Mouse (Mus musculus): ENCODE results near the gene Lcn11. TPM values are rescaled to one million over a fixed set of nuclear protein-coding genes. Genes with fewer than 3 reads are reported as not detected.
"Not testable (repeated sequence)": the region's sequence is repeated elsewhere in the genome, so short reads cannot be mapped to it uniquely, and the experiment has no call there.

Gene Lcn11
- polyA plus RNA-seq, 1 experiment from 2014 or later: not detected

GRCm38 (mm10) chr2:25813364-25813763, 36.5 kb downstream of the Lcn11 start:
- no peak overlapping the region for H3K27ac ChIP-seq (ENCODE audit: low read length)
- no peak overlapping the region for H3K9ac ChIP-seq (replicated peaks; ENCODE audit: low read depth, low read length)
- 81% methylated on average over 5 of the region's 5 CpGs for WGBS
- no peaks in the 10 kb centered on the region for H3K36me3 ChIP-seq (ENCODE audit: control insufficient read depth, insufficient read depth)
- no peak for ATAC-seq
- H3K4me2 ChIP-seq (ENCODE audit: low read length): no peak overlapping the region
- no peaks in the 10 kb centered on the region for H3K9me3 ChIP-seq (ENCODE audit: control insufficient read depth, low read length)
- H3K27me3 ChIP-seq (replicated peaks; ENCODE audit: control insufficient read depth, insufficient read depth, low read length): no peaks in the 10 kb centered on the region
- H3K4me3 ChIP-seq (replicated peaks; ENCODE audit: low read length): no peak overlapping the region
- H3K4me1 ChIP-seq (replicated peaks; ENCODE audit: control insufficient read depth, insufficient read depth, low read length): no peaks in the 10 kb centered on the region

GRCm38 (mm10) chr2:25815748-25816147, 38.9 kb downstream of the Lcn11 start, which contains the start of gene Glt6d1:
Gene Glt6d1, minus strand, starts transcription at chr2:25815848.
- not testable (repeated sequence) for H3K4me3 ChIP-seq (replicated peaks; ENCODE audit: low read length); H3K36me3 ChIP-seq (ENCODE audit: control insufficient read depth, insufficient read depth); H3K27me3 ChIP-seq (replicated peaks; ENCODE audit: control insufficient read depth, insufficient read depth, low read length); ATAC-seq; H3K27ac ChIP-seq (ENCODE audit: low read length); H3K9ac ChIP-seq (replicated peaks; ENCODE audit: low read depth, low read length); H3K9me3 ChIP-seq (ENCODE audit: control insufficient read depth, low read length); H3K4me1 ChIP-seq (replicated peaks; ENCODE audit: control insufficient read depth, insufficient read depth, low read length); H3K4me2 ChIP-seq (ENCODE audit: low read length)
- 82% methylated on average over 1 of the region's 1 CpGs for WGBS

- Histone ChIP-seq H3K4me2 (ENCODE audit: low read length) (no peak within 1 kb of the TSS), H3K9me3 (ENCODE audit: control insufficient read depth, low read length) (0 out of 2 replicates have a peak, but pooled peaks cover 2% of the 10 kb centered on the region)
- WGBS: 89% methylated on average over 1 of the region's 1 CpGs
Measured at GRCm38 (mm10) chr2:25822806-25823205, 46.0 kb downstream of the Lcn11 start, which contains the start of gene Lcn9. Gene Lcn9, plus strand, starts transcription at chr2:25823153.

GRCm38 (mm10) chr2:25824751-25825150, 47.9 kb downstream of the Lcn11 start:
- Histone ChIP-seq H3K4me2 (ENCODE audit: low read length) (no peak overlapping the region), H3K27me3 (replicated peaks; ENCODE audit: control insufficient read depth, insufficient read depth, low read length) (no peaks in the 10 kb centered on the region), H3K9ac (replicated peaks; ENCODE audit: low read depth, low read length) (no peak overlapping the region), H3K36me3 (ENCODE audit: control insufficient read depth, insufficient read depth) (no peaks in the 10 kb centered on the region), H3K4me3 (replicated peaks; ENCODE audit: low read length) (no peak overlapping the region), H3K27ac (ENCODE audit: low read length) (no peak overlapping the region), H3K9me3 (ENCODE audit: control insufficient read depth, low read length) (0 out of 2 replicates have a peak, but pooled peaks cover 2% of the 10 kb centered on the region), H3K4me1 (replicated peaks; ENCODE audit: control insufficient read depth, insufficient read depth, low read length) (no peaks in the 10 kb centered on the region)
- ATAC-seq: no peak
- WGBS: 90% methylated on average over 3 of the region's 3 CpGs

More at GRCm38 (mm10) chr2:25822806-25823205, 46.0 kb downstream of the Lcn11 start, which contains the start of gene Lcn9:
- no peak within 1 kb of the TSS for H3K4me3 ChIP-seq (replicated peaks; ENCODE audit: low read length)
- H3K27me3 ChIP-seq (replicated peaks; ENCODE audit: control insufficient read depth, insufficient read depth, low read length): no peaks in the 10 kb centered on the region
- no peak within 1 kb of the TSS for H3K9ac ChIP-seq (replicated peaks; ENCODE audit: low read depth, low read length)
- ATAC-seq: no peak
- no peaks in the 10 kb centered on the region for H3K36me3 ChIP-seq (ENCODE audit: control insufficient read depth, insufficient read depth)
- H3K27ac ChIP-seq (ENCODE audit: low read length): no peak within 1 kb of the TSS
- H3K4me1 ChIP-seq (replicated peaks; ENCODE audit: control insufficient read depth, insufficient read depth, low read length): no peaks in the 10 kb centered on the region

GRCm38 (mm10) chr2:25828344-25828947, 51.6 kb downstream of the Lcn11 start:
- H3K9me3 ChIP-seq (ENCODE audit: control insufficient read depth, low read length): no peaks in the 10 kb centered on the region
- H3K9ac ChIP-seq (replicated peaks; ENCODE audit: low read depth, low read length): no peak overlapping the region
- no peaks in the 10 kb centered on the region for H3K36me3 ChIP-seq (ENCODE audit: control insufficient read depth, insufficient read depth)
- H3K27me3 ChIP-seq (replicated peaks; ENCODE audit: control insufficient read depth, insufficient read depth, low read length): no peaks in the 10 kb centered on the region
- 72% methylated on average over 8 of the region's 8 CpGs for WGBS
- no peak overlapping the region for H3K4me2 ChIP-seq (ENCODE audit: low read length)
- no peak overlapping the region for H3K27ac ChIP-seq (ENCODE audit: low read length)
- no peak overlapping the region for H3K4me3 ChIP-seq (replicated peaks; ENCODE audit: low read length)
- no peak for ATAC-seq
- H3K4me1 ChIP-seq (replicated peaks; ENCODE audit: control insufficient read depth, insufficient read depth, low read length): no peaks in the 10 kb centered on the region

Other genes with a start within 250 kb of the Lcn11 start
- gene Traf2, start 230.1 kb upstream of the Lcn11 start, polyA plus RNA-seq (2015; fragmentation: Nextera tagmentation; extraction: Ambion mirVana): 26.8 and 29.5 TPM in 2 replicates
- gene Edf1, start 219.2 kb upstream of the Lcn11 start, polyA plus RNA-seq (2015; fragmentation: Nextera tagmentation; extraction: Ambion mirVana): 327 and 359 TPM in 2 replicates
- 1.0 and 2.8 TPM in 2 replicates for gene Mamdc4, start 202.2 kb upstream of the Lcn11 start, polyA plus RNA-seq (2015; fragmentation: Nextera tagmentation; extraction: Ambion mirVana)
- 141 and 145 TPM in 2 replicates for gene Phpt1, start 201.8 kb upstream of the Lcn11 start, polyA plus RNA-seq (2015; fragmentation: Nextera tagmentation; extraction: Ambion mirVana)
- gene Ajm1, start 195.3 kb upstream of the Lcn11 start, polyA plus RNA-seq (2015; fragmentation: Nextera tagmentation; extraction: Ambion mirVana): 5.8 and 7.7 TPM in 2 replicates
- gene Rabl6, start 168.5 kb upstream of the Lcn11 start, polyA plus RNA-seq (2015; fragmentation: Nextera tagmentation; extraction: Ambion mirVana): 67.5 and 73.6 TPM in 2 replicates
- gene Ccdc183, start 159.3 kb upstream of the Lcn11 start, polyA plus RNA-seq (2015; fragmentation: Nextera tagmentation; extraction: Ambion mirVana): 0.17 and 0.24 TPM in 2 replicates
- 20.6 and 28.9 TPM in 2 replicates for gene Tmem141, start 155.0 kb upstream of the Lcn11 start, polyA plus RNA-seq (2015; fragmentation: Nextera tagmentation; extraction: Ambion mirVana)
- gene Fcna, start 149.0 kb upstream of the Lcn11 start, polyA plus RNA-seq (2015; fragmentation: Nextera tagmentation; extraction: Ambion mirVana): 2.3 and 4.1 TPM in 2 replicates
- gene Lcn8, start 123.9 kb upstream of the Lcn11 start, polyA plus RNA-seq (2015; fragmentation: Nextera tagmentation; extraction: Ambion mirVana): not detected in 2 replicates
- gene Lcn5, start 119.1 kb upstream of the Lcn11 start, polyA plus RNA-seq (2015; fragmentation: Nextera tagmentation; extraction: Ambion mirVana): not detected in 2 replicates
- gene Lcn6, start 100.2 kb upstream of the Lcn11 start, polyA plus RNA-seq (2015; fragmentation: Nextera tagmentation; extraction: Ambion mirVana): not detected in 2 replicates
- not detected in 2 replicates for gene Lcn10, start 94.3 kb upstream of the Lcn11 start, polyA plus RNA-seq (2015; fragmentation: Nextera tagmentation; extraction: Ambion mirVana)
- gene Obp2a, start 77.0 kb upstream of the Lcn11 start, polyA plus RNA-seq (2015; fragmentation: Nextera tagmentation; extraction: Ambion mirVana): not detected in 2 replicates
- 105 and 127 TPM in 2 replicates for gene Bmyc, start 70.3 kb upstream of the Lcn11 start, polyA plus RNA-seq (2015; fragmentation: Nextera tagmentation; extraction: Ambion mirVana)
- gene Obp2b, start 40.0 kb upstream of the Lcn11 start, polyA plus RNA-seq (2015; fragmentation: Nextera tagmentation; extraction: Ambion mirVana): not detected in 2 replicates
- gene Lcn3, start 11.4 kb upstream of the Lcn11 start, polyA plus RNA-seq (2015; fragmentation: Nextera tagmentation; extraction: Ambion mirVana): not detected in 2 replicates
- not detected in 2 replicates for gene Gm13539, start 5.2 kb downstream of the Lcn11 start, polyA plus RNA-seq (2015; fragmentation: Nextera tagmentation; extraction: Ambion mirVana)
- gene Glt6d1, start 38.8 kb downstream of the Lcn11 start, polyA plus RNA-seq (2015; fragmentation: Nextera tagmentation; extraction: Ambion mirVana): not detected in 2 replicates
- gene Lcn9, start 46.1 kb downstream of the Lcn11 start, polyA plus RNA-seq (2015; fragmentation: Nextera tagmentation; extraction: Ambion mirVana): not detected in 2 replicates
- not detected in 2 replicates for gene Sohlh1, start 70.2 kb downstream of the Lcn11 start, polyA plus RNA-seq (2015; fragmentation: Nextera tagmentation; extraction: Ambion mirVana)
- 6.0 and 13.3 TPM in 2 replicates for gene Kcnt1, start 86.7 kb downstream of the Lcn11 start, polyA plus RNA-seq (2015; fragmentation: Nextera tagmentation; extraction: Ambion mirVana)
- 70.2 and 75.4 TPM in 2 replicates for gene Camsap1, start 206.3 kb downstream of the Lcn11 start, polyA plus RNA-seq (2015; fragmentation: Nextera tagmentation; extraction: Ambion mirVana)
- gene Ubac1, start 244.7 kb downstream of the Lcn11 start, polyA plus RNA-seq (2015; fragmentation: Nextera tagmentation; extraction: Ambion mirVana): 113 and 117 TPM in 2 replicates

Measured in forebrain, embryonic 16.5 days (tissue).